Mouse (Mus musculus) bone marrow, adult 2 months (tissue): Measurements from ENCODE around the gene Tmem53.

ENCODE experiments used
- CTCF ChIP-seq: fragments of 200-500 bp; IDR thresholded peaks from 2 replicates; pipeline ENCODE4 v1.5.1; 2011; ENCODE audit warnings: low read length, control low read depth; ENCODE audit not compliant: control insufficient read depth, insufficient read depth
- POLR2A ChIP-seq: fragments of 200-500 bp; IDR thresholded peaks from 2 replicates; pipeline ENCODE4 v1.6.1; 2011; ENCODE audit warnings: low read depth, mild to moderate bottlenecking, control low read depth, low read length, borderline replicate concordance; ENCODE audit not compliant: control insufficient read depth

GRCm38 (mm10) chr4:117224122-117224521, 27.6 kb upstream of the Tmem53 start:
- TF ChIP-seq POLR2A (no peak), CTCF (no peak)
